Mouse (Mus musculus): Measurements from ENCODE around the gene Spata21.

DNA sequence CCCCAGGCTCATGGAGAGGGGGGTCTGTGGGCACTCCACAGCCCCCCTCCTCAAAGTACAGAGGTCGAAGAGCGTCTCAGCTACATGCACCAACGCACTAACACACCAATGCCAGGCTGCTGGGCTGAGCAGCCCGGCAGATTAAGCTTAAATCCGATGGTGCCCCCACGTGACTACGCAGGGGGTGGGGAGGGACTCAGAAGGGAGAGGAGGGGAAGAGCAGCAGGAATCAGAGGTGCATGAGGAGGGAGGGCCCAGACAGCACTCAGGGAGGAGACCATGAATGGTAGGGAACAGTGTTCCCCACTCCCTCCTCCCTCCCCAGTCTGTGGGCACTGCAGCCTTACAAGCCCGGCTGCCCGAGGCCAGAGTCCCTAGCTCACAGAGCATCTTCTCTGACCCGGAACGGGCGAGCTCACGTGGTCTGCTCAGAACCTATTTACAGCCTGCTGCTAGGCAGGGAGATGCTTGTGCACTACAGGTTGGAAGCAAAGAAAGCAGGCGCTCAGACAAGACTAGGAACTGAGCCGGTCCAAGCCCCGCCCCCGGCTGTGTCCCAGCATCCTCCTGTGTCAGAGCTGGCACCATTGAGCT is 34.5 kb upstream of the Spata21 start:
- TF ChIP-seq CTCF (IDR thresholded peaks at IDR 0.05; ENCODE audit: low read depth): no peak
- TF ChIP-seq EP300 (optimal IDR thresholded peaks at IDR 0.05): no peak

Measured in stomach, postnatal 0 days (tissue).